Mouse (Mus musculus) limb, embryonic 14.5 days (tissue): ENCODE measurements around the gene Lacc1. TPM values are rescaled to one million over a fixed set of nuclear protein-coding genes. Genes with fewer than 3 reads are reported as not detected.
A peak's percentile ranks its signal among the peaks of the same experiment; 100 is the strongest.

Source experiments
- ATAC-seq: fragments of 200-750 bp; cut with Nextera tagmentation; 2 replicates; pipeline ENCODE4 v1.8.0; 2017; ENCODE audit warnings: low read depth, moderate number of reproducible peaks, moderate TSS enrichment; ENCODE audit not compliant: low FRiP score
- DNase-seq: peaks from one replicate; pipeline ENCODE4 v3.0.0-alpha.2; 2015; ENCODE audit warnings: low spot score
- H3K27ac ChIP-seq: fragments of 300-500 bp; sonication (generic); replicated peaks from 2 replicates; pipeline ENCODE4 v1.5.1; 2014; ENCODE audit warnings: low read depth, mild to moderate bottlenecking, low read length, moderate library complexity, mixed read lengths
- H3K27me3 ChIP-seq: fragments of 300-500 bp; sonication (generic); 2 replicates; pipeline ENCODE4 v1.6.1; 2014; ENCODE audit warnings: low read length, mixed read lengths; ENCODE audit not compliant: control insufficient read depth, insufficient read depth
- H3K36me3 ChIP-seq: fragments of 300-500 bp; sonication (generic); 2 replicates; pipeline ENCODE4 v1.6.1; 2014; ENCODE audit warnings: mild to moderate bottlenecking, low read length, moderate library complexity, mixed read lengths; ENCODE audit not compliant: control insufficient read depth, insufficient read depth
- H3K4me1 ChIP-seq: fragments of 300-500 bp; sonication (generic); 2 replicates; pipeline ENCODE4 v1.6.1; 2014; ENCODE audit warnings: antibody characterized with exemption, low read length, mixed read lengths; ENCODE audit not compliant: control insufficient read depth, insufficient read depth
- H3K4me2 ChIP-seq: fragments of 300-500 bp; sonication (generic); replicated peaks from 2 replicates; pipeline ENCODE4 v1.6.1; 2014; ENCODE audit warnings: low read depth, mild to moderate bottlenecking, low read length, moderate library complexity; ENCODE audit not compliant: severe bottlenecking
- H3K4me3 ChIP-seq: fragments of 300-500 bp; sonication (generic); replicated peaks from 2 replicates; pipeline ENCODE4 v1.5.1; 2014; ENCODE audit warnings: low read length
- H3K9ac ChIP-seq: fragments of 300-500 bp; sonication (generic); 2 replicates; pipeline ENCODE4 v1.6.1; 2014; ENCODE audit warnings: mild to moderate bottlenecking, low read depth, low read length, moderate library complexity; ENCODE audit not compliant: severe bottlenecking
- H3K9me3 ChIP-seq: fragments of 300-500 bp; sonication (generic); 2 replicates; pipeline ENCODE4 v1.6.1; 2016; ENCODE audit warnings: low read length; ENCODE audit not compliant: control insufficient read depth
- POLR2A ChIP-seq: fragments of 200-500 bp; IDR thresholded peaks from 2 replicates; pipeline ENCODE4 v1.8.0; 2012; ENCODE audit warnings: inconsistent platforms, mild to moderate bottlenecking, moderate library complexity, borderline replicate concordance; ENCODE audit not compliant: insufficient read depth, insufficient read length; ENCODE audit errors: extremely low read depth
- WGBS: fragments of 180-500 bp; shearing (Covaris S2); extraction: QIAGEN DNeasy Blood & Tissue Kit; methylation state at CpG from one replicate; pipeline ENCODE4 v1.1.7; 2014; 5-methylcytosine and 5-hydroxymethylcytosine counted together
- polyA plus RNA-seq, 2 experiments: library from polyadenylated mRNA; depleted of rRNA in 1 of 2; stranded (reverse) in 1 of 2; unstranded in 1 of 2; fragments of >200 nt; fragmentation: Nextera tagmentation in 1 of 2; extraction: Ambion mirVana in 1 of 2; gene quantifications; 2 replicates each; pipeline versions ENCODE4 v1.2.1 to v1.2.3; 2012 to 2014

The Lacc1 gene
- polyA plus RNA-seq, 2 experiments = 11.0 to 14.1 TPM

DNA sequence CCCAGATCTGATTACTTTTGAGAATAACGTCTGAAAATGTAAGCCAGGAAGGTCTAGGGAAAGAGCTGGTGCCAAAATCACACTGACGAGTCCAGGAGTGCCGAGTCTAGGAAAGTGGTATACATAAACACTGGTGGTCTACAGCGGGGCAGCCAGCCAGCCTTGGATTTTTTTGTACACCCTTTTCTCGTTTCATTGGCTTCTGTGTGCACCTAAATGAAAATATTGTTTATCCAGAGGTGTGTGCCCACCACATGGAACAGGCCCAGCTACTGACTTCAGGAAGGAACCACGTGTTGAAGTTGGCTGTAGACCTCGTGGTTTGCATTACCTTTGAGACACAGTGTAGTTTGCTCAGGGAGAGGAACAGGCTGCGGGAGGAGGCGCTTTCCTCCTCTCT lies 57.1 kb downstream of the Lacc1 start:
- no peaks in the 10 kb centered on the region for H3K27me3 ChIP-seq
- DNase-seq = peak; percentile 74
- no peak for TF ChIP-seq POLR2A

More for the DNA sequence above, 57.1 kb downstream of the Lacc1 start:
- Histone ChIP-seq H3K9ac (no peak overlapping the region), H3K4me2 (no peak overlapping the region), H3K27ac (peak overlapping the region; percentile 81), H3K4me1 (peaks cover 37% of the 10 kb centered on the region), H3K4me3 (no peak overlapping the region), H3K36me3 (no peaks in the 10 kb centered on the region), H3K9me3 (no peaks in the 10 kb centered on the region)
- ATAC-seq = peak; percentile 90
- WGBS = 36% methylated on average over 9 of the region's 9 CpGs

Other genes with a start within 250 kb of the Lacc1 start
- gene Ccdc122, start 132 bp downstream of the Lacc1 start, polyA plus RNA-seq (2012; rRNA removed) = 1.9 and 2.9 TPM in 2 replicates
- gene Ccdc122, start 132 bp downstream of the Lacc1 start, polyA plus RNA-seq (2014; fragmentation: Nextera tagmentation; extraction: Ambion mirVana) = 3.4 and 5.2 TPM in 2 replicates
- 13.1 and 13.5 TPM in 2 replicates for gene Enox1, start 119.9 kb upstream of the Lacc1 start, polyA plus RNA-seq (2012; rRNA removed)
- 15.6 and 15.7 TPM in 2 replicates for gene Enox1, start 119.9 kb upstream of the Lacc1 start, polyA plus RNA-seq (2014; fragmentation: Nextera tagmentation; extraction: Ambion mirVana)